Mouse (Mus musculus) intestine, embryonic 16.5 days (tissue): Measurements from ENCODE around the gene Tdrd12. TPM values are rescaled to one million over a fixed set of nuclear protein-coding genes. Genes with fewer than 3 reads are reported as not detected.
A peak's percentile ranks its signal among the peaks of the same experiment; 100 is the strongest.
"Not testable (repeated sequence)": the region's sequence is repeated elsewhere in the genome, so short reads cannot be mapped to it uniquely, and the experiment has no call there.

Experiments used
- ATAC-seq: fragments of 200-750 bp; cut with Nextera tagmentation; 2 replicates; pipeline ENCODE4 v1.8.0; 2017; ENCODE audit warnings: moderate TSS enrichment, moderate library complexity
- H3K27ac ChIP-seq: fragments of 300-500 bp; sonication (generic); 2 replicates; pipeline ENCODE4 v1.5.1; 2014; ENCODE audit warnings: mild to moderate bottlenecking, low read length
- H3K27me3 ChIP-seq: fragments of 300-500 bp; sonication (generic); replicated peaks from 2 replicates; pipeline ENCODE4 v1.6.1; 2014; ENCODE audit warnings: low read length, control low read depth, mixed read lengths; ENCODE audit not compliant: control insufficient read depth, insufficient read depth
- H3K36me3 ChIP-seq: fragments of 300-500 bp; sonication (generic); 2 replicates; pipeline ENCODE4 v1.6.1; 2014; ENCODE audit warnings: low read length, control low read depth; ENCODE audit not compliant: control insufficient read depth, insufficient read depth
- H3K4me1 ChIP-seq: fragments of 300-500 bp; sonication (generic); 2 replicates; pipeline ENCODE4 v1.6.1; 2014; ENCODE audit warnings: low read length, control low read depth, mixed read lengths; ENCODE audit not compliant: control insufficient read depth, insufficient read depth
- H3K4me2 ChIP-seq: fragments of 300-500 bp; sonication (generic); 2 replicates; pipeline ENCODE4 v1.6.1; 2014; ENCODE audit warnings: low read depth, low read length, control low read depth
- H3K4me3 ChIP-seq: fragments of 300-500 bp; sonication (generic); 2 replicates; pipeline ENCODE4 v1.5.1; 2014; ENCODE audit warnings: mild to moderate bottlenecking, low read length
- H3K9ac ChIP-seq: fragments of 300-500 bp; sonication (generic); 2 replicates; pipeline ENCODE4 v1.6.1; 2014; ENCODE audit warnings: low read depth, low read length
- H3K9me3 ChIP-seq: fragments of 300-500 bp; sonication (generic); 2 replicates; pipeline ENCODE4 v1.6.1; 2016; ENCODE audit warnings: low read length, control low read depth; ENCODE audit not compliant: control insufficient read depth
- WGBS: fragments of 180-500 bp; shearing (Covaris S2); extraction: QIAGEN DNeasy Blood & Tissue Kit; methylation state at CpG from one replicate; pipeline ENCODE4 v1.1.7; 2014; 5-methylcytosine and 5-hydroxymethylcytosine counted together
- polyA plus RNA-seq: library from polyadenylated mRNA; unstranded; fragments of >200 nt; fragmentation: Nextera tagmentation; extraction: Ambion mirVana; gene quantifications from 2 replicates; pipeline ENCODE4 v1.2.1, GENCODE M21; 2015

The Tdrd12 gene
- polyA plus RNA-seq, 1 experiment from 2014 or later = 1.6 TPM

DNA sequence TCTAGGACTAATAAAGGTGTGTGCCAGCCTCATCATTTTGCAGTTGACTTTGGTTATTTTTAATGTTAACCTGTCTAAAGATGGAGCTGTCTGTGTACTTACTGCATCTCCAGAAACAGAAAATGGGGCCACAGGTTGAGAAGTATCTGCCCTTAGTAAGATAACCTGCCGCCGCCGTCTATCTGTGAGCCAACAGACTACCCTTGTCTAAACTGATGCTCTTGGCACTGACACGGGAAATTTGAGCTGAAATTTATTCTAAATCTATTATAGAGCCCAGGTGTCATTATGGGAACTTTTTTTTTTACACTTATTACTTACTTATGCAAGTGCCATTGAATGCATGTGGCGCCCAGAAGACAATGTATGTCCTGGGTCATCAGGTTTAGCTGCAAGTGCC, 19.4 kb upstream of the Tdrd12 start:
- H3K27me3 ChIP-seq = no peaks in the 10 kb centered on the region
- H3K9ac ChIP-seq = no peak overlapping the region
- H3K4me2 ChIP-seq = no peak overlapping the region
- H3K9me3 ChIP-seq = no peaks in the 10 kb centered on the region
- 81% methylated on average over 5 of the region's 5 CpGs for WGBS
- peak overlapping the region; percentile 100 for H3K27ac ChIP-seq
- ATAC-seq = no peak
- H3K4me3 ChIP-seq = no peak overlapping the region
- H3K36me3 ChIP-seq = no peaks in the 10 kb centered on the region
- peaks cover 22% of the 10 kb centered on the region for H3K4me1 ChIP-seq

DNA sequence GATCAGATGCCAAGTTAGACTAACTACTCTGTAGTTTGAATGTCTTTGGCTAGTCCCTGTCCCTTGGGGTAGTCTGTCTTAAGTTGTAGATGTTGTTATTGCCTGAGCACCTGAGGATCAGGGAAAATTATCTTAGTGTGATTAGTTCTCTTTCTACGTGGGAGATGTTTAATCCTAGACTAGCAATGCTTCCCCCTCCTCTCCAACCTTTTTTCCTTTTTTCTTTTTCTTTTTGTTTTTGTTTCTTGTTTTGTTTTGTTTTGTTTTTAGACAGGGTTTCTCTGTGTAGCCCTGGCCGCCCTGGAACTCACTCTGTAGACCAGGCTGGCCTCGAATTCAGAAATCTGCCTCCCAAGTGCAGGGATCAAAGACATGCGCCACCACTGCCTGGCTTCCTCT, 18.7 kb upstream of the Tdrd12 start, which contains the start of gene Nudt19:
TSS of gene Nudt19 (minus strand) at position 100 of the 399 bp plus-strand sequence.
- ATAC-seq = no peak
- Histone ChIP-seq H3K27ac (peak within 1 kb of the TSS; percentile 100), H3K9me3 (no peaks in the 10 kb centered on the region), H3K4me2 (peak within 1 kb of the TSS; percentile 89), H3K27me3 (no peaks in the 10 kb centered on the region), H3K4me1 (peaks cover 22% of the 10 kb centered on the region), H3K36me3 (peaks cover 4% of the 10 kb centered on the region; the same call in 1 of the 2 replicates), H3K9ac (peak within 1 kb of the TSS; percentile 97), H3K4me3 (peak within 1 kb of the TSS; percentile 86)
- 68% methylated on average over 4 of the region's 4 CpGs for whole genome bisulfite sequencing

DNA sequence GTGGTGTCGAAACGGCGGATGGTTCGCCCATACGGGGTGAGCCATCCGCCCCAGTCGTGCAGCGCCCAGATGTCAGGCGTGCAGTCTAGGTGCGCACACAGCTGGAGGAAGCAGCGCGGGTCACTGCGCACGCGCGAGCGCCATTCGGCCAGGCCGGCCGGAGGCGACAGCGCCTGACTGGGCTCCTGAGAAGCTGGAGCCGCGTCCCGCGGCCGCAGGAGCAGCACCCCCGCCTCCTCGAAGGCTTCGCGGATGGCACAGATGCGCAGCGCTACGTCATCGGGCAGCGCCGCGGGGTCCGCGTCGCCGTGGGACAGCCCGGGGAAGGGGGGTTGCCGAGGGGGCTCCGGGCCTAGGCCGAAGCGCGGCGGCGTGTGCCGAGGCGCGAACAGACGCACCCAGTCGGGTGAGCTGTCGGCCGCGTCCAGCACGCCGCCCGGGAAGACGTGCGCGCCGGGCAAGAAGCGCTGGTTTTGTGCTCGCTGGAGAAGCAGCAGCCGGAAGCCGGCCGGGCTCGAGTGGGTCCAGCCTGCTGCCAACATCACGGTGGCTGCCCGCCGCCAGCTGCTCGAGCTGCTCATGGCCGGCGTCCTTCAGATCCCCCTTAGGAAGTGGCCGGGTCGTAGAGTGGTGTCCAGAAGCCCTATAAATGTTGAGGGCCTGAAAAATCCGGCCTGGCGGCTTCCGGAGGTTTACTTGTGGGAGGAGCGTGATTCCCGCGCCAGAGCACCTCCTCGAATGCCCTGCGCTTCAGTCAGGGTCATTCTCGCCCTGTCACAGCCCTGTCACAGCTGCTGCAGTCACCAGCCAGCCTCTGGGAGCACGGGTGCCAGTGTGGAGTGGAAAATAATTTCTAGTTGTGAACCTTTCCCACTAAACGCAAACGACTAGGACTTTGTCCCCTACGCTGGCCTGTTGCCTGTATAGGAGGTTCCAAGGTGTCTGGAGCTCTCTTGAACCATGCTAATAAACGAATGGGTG, 18.0 kb upstream of the Tdrd12 start:
- peak; percentile 86 for ATAC-seq
- Histone ChIP-seq H3K4me3 (peak overlapping the region; percentile 86), H3K9ac (peak overlapping the region; percentile 97), H3K27me3 (no peaks in the 10 kb centered on the region), H3K4me2 (peak overlapping the region; percentile 89), H3K36me3 (peaks cover 10% of the 10 kb centered on the region), H3K9me3 (no peaks in the 10 kb centered on the region), H3K4me1 (peaks cover 22% of the 10 kb centered on the region), H3K27ac (peak overlapping the region; percentile 100)
- WGBS = under 1% methylated on average over 90 of the region's 93 CpGs

DNA sequence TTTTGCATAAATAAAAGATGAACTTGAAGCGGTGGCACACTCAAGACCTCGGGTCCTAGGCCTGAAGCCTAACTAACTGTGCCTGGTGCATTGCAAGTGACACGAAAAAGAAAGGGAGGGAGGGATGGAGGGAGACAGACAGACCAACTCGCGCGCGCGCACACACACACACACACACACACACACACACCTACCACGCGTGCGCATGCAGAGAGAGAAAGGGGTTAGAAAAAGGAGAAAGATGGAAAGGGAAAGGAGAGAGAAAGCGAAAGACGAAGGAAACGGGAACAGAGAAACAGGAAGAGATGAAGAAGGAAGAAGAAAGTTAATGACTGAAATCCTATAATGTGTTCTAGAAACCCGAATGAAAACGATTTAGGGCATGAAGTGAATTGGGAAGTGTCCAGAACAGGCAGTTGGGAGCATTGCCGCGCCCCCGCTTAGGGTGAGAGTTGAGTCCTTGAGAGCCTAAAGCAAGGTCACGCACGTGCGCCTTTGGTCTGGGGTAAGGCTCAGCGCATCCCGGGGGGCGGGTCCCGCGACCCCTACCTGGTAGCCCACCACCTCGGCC, 17.1 kb upstream of the Tdrd12 start:
- Histone ChIP-seq H3K4me2 (peak overlapping the region; percentile 89), H3K4me3 (peak overlapping the region; percentile 86), H3K27ac (peak overlapping the region; percentile 100), H3K4me1 (peaks cover 22% of the 10 kb centered on the region), H3K36me3 (peaks cover 15% of the 10 kb centered on the region), H3K9me3 (no peaks in the 10 kb centered on the region), H3K27me3 (no peaks in the 10 kb centered on the region), H3K9ac (peak overlapping the region; percentile 97)
- 3% methylated on average over 28 of the region's 28 CpGs for WGBS
- ATAC-seq = peak; percentile 31

DNA sequence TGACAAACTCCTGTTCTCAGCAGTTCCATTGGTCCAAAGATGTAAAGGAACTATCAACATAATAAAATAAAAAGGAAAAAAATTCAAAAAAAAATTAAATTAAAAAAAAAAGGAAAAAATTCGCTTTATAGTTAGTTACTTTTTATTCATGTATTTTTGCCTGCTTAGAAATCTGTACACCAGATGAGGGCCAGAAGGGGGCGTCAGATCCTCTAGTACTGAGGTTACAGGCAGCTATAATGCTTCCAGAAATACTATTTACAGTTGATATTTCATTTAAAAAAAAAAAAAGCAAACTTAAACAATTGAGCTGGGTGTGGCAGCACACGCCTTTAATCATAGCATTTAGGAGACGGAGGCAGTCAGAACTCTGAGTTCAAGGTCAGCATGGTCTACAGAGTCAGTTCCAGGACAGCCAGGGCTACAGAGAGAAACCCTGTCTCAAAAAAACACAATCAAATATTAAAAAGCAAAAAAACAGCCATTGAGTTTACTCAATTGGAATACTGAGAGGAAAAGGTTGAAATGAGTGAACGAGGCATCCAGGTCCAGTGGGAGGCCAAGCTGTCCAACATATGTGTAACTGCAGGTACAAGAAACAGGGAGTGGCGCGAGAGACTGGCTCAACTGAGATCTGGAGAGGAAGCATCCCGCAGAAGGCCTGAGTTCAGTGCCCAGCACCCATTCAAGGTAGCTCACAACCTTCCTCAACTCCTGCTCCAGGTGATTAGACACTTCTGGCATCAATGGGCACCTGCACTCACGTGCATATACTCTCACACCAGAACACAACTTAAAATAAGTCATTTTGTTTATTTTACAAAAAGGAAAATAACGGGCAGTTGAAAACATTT, 16.4 kb upstream of the Tdrd12 start:
- WGBS = 52% methylated on average over 10 of the region's 10 CpGs
- peak overlapping the region; percentile 89 for H3K4me2 ChIP-seq
- ATAC-seq = no peak
- peak overlapping the region; percentile 97 for H3K9ac ChIP-seq
- peaks cover 22% of the 10 kb centered on the region for H3K4me1 ChIP-seq
- H3K36me3 ChIP-seq = peaks cover 17% of the 10 kb centered on the region
- H3K27me3 ChIP-seq = no peaks in the 10 kb centered on the region
- H3K4me3 ChIP-seq = peak overlapping the region; percentile 86
- H3K27ac ChIP-seq = peak overlapping the region; percentile 100
- no peaks in the 10 kb centered on the region for H3K9me3 ChIP-seq

DNA sequence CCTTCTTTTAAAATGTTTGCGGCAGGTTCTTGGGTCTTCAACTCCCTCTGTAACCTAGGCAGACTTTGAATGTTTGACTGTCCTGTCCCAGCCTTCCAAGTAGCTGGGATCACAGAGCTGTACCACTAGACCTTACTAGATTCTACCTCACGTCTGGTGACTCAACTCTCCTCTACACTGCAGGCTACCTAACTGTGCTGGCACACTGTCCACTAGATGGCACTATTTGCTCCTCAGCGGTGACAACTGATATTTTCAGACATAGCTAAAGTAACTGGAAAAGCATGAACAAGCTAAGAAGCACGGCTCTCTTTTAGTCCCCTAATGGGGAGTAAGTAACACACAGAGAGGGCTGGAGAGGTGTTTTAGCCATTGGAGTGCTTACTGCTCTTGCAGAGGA, 8.3 kb upstream of the Tdrd12 start:
- no peaks in the 10 kb centered on the region for H3K9me3 ChIP-seq
- no peak overlapping the region for H3K4me3 ChIP-seq
- H3K27me3 ChIP-seq = no peaks in the 10 kb centered on the region
- peaks cover 11% of the 10 kb centered on the region for H3K36me3 ChIP-seq
- H3K4me2 ChIP-seq = no peak overlapping the region
- no peak overlapping the region for H3K27ac ChIP-seq
- no peak overlapping the region for H3K9ac ChIP-seq
- WGBS = 34% methylated on average over 4 of the region's 4 CpGs
- no peaks in the 10 kb centered on the region for H3K4me1 ChIP-seq
- peak; percentile 77 for ATAC-seq

DNA sequence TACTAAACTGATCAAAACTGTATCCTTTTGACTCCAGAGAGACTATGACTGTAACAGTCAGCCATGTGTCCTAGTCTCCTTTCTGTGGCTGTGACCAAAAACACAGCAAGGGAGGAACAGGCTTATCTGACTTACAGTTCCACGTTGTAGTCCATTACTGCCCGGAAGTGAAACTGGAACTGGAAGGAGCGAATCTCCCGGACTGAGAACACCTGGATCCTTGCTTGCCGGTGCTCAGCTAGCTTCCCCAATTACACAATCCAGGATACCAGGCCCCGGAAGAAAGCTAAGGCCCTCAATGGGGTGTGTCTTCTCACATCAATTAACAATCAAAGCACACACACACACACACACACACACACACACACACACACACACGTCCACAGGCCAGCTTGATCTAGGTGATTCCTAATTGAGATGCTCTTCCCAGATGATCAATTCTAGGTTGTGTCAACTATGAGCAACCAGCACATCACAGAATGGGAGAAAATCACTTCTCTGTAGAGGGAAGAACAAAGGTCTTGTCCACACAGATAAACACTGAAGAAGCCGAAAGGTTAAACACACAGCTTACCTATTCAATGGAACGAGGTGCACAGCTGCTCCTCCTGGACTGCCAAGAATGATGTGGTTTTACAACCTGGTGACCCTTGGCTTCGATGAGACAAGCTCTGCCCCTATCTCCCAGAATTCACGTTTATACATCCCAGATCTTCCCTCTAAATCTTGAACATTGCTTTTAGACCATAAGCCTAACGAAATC, 1.6 kb downstream of the Tdrd12 start:
- no peaks in the 10 kb centered on the region for H3K27me3 ChIP-seq
- no peaks in the 10 kb centered on the region for H3K4me1 ChIP-seq
- peak; percentile 71 for ATAC-seq
- H3K4me2 ChIP-seq = peak overlapping the region; percentile 37
- no peaks in the 10 kb centered on the region for H3K36me3 ChIP-seq
- H3K9me3 ChIP-seq = no peaks in the 10 kb centered on the region
- 0 out of 2 replicates have a peak overlapping the region, but pooled peaks have one; percentile 14 for H3K27ac ChIP-seq
- 0 out of 2 replicates have a peak overlapping the region, but pooled peaks have one; percentile 5 for H3K4me3 ChIP-seq
- WGBS = 44% methylated on average over 12 of the region's 12 CpGs
- 0 out of 2 replicates have a peak overlapping the region, but pooled peaks have one; percentile 33 for H3K9ac ChIP-seq

DNA sequence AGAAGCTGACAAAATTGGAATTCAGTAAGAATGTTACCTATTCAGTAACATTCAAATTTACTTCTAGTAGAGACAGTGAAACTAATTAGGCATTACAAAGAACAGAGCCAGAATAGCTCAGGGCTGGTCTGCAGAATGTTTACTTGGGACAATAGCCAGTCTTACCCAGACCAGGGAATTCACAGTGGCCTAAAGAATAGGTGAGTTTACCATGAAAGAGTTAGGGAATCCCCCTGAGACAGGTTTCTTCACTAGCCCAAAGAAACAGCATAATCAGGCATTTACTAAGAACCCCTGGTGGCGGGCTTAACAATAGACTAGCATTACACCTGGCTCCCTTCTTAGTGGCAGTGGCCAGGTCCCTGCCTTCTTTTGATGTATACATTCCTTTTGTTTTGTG, 7.0 kb downstream of the Tdrd12 start:
- ATAC-seq, H3K4me3 ChIP-seq, H3K4me2 ChIP-seq, H3K27ac ChIP-seq, H3K4me1 ChIP-seq, H3K9me3 ChIP-seq, H3K27me3 ChIP-seq, H3K9ac ChIP-seq, H3K36me3 ChIP-seq: not testable (repeated sequence)
- 73% methylated on average over 1 of the region's 1 CpGs for WGBS
